Mouse (Mus musculus): ENCODE measurements around the gene Cbl. TPM values are rescaled to one million over a fixed set of nuclear protein-coding genes. Genes with fewer than 3 reads are reported as not detected.

The Cbl gene
- polyA plus RNA-seq, 1 experiment from 2014 or later, result 14.8 TPM

- Histone ChIP-seq H3K27me3 (ENCODE audit: control insufficient read depth, insufficient read depth, low read length) (no peaks in the 10 kb centered on the region), H3K9ac (ENCODE audit: low read depth, low read length) (peak within 1 kb of the TSS; percentile 49; the same call in 1 of the 2 replicates), H3K4me2 (peak within 1 kb of the TSS; percentile 43), H3K27ac (ENCODE audit: low read depth, low read length) (no peak within 1 kb of the TSS), H3K36me3 (ENCODE audit: control insufficient read depth, insufficient read depth, low read length) (0 out of 2 replicates have a peak, but pooled peaks cover 4% of the 10 kb centered on the region), H3K4me1 (ENCODE audit: control insufficient read depth, insufficient read depth, low read length) (peaks cover 42% of the 10 kb centered on the region), H3K9me3 (replicated peaks; ENCODE audit: control insufficient read depth, low read length) (no peaks in the 10 kb centered on the region), H3K4me3 (ENCODE audit: low read depth, low read length) (peak within 1 kb of the TSS; percentile 5; the same call in 1 of the 2 replicates)
- WGBS (ENCODE audit: insufficient replicate concordance), result 38% methylated on average over 8 of the region's 8 CpGs
- no peak for ATAC-seq (replicated peaks; ENCODE audit: insufficient number of reproducible peaks, low FRiP score, low TSS enrichment)
These were observed 126.7 kb downstream of the Cbl start, which contains the start of gene C1qtnf5 for GRCm38 (mm10) chr9:44107110-44107509. Gene C1qtnf5 (plus strand): TSS chr9:44107245.

GRCm38 (mm10) chr9:44106596-44106995 is 127.3 kb downstream of the Cbl start:
- Histone ChIP-seq H3K27me3 (ENCODE audit: control insufficient read depth, insufficient read depth, low read length) (no peaks in the 10 kb centered on the region), H3K36me3 (ENCODE audit: control insufficient read depth, insufficient read depth, low read length) (0 out of 2 replicates have a peak, but pooled peaks cover 4% of the 10 kb centered on the region), H3K9ac (ENCODE audit: low read depth, low read length) (no peak overlapping the region), H3K4me1 (ENCODE audit: control insufficient read depth, insufficient read depth, low read length) (peaks cover 42% of the 10 kb centered on the region), H3K9me3 (replicated peaks; ENCODE audit: control insufficient read depth, low read length) (no peaks in the 10 kb centered on the region), H3K4me3 (ENCODE audit: low read depth, low read length) (no peak overlapping the region), H3K27ac (ENCODE audit: low read depth, low read length) (no peak overlapping the region), H3K4me2 (peak overlapping the region; percentile 43; the same call in 1 of the 2 replicates)
- 79% methylated on average over 4 of the region's 4 CpGs for WGBS (ENCODE audit: insufficient replicate concordance)
- no peak for ATAC-seq (replicated peaks; ENCODE audit: insufficient number of reproducible peaks, low FRiP score, low TSS enrichment)

- ATAC-seq (replicated peaks; ENCODE audit: insufficient number of reproducible peaks, low FRiP score, low TSS enrichment), result no peak
- Histone ChIP-seq H3K36me3 (ENCODE audit: control insufficient read depth, insufficient read depth, low read length) (0 out of 2 replicates have a peak, but pooled peaks cover 4% of the 10 kb centered on the region), H3K4me2 (no peak overlapping the region), H3K27me3 (ENCODE audit: control insufficient read depth, insufficient read depth, low read length) (no peaks in the 10 kb centered on the region), H3K27ac (ENCODE audit: low read depth, low read length) (no peak overlapping the region), H3K4me3 (ENCODE audit: low read depth, low read length) (no peak overlapping the region), H3K4me1 (ENCODE audit: control insufficient read depth, insufficient read depth, low read length) (peaks cover 42% of the 10 kb centered on the region), H3K9me3 (replicated peaks; ENCODE audit: control insufficient read depth, low read length) (no peaks in the 10 kb centered on the region), H3K9ac (ENCODE audit: low read depth, low read length) (no peak overlapping the region)
- WGBS (ENCODE audit: insufficient replicate concordance), result 92% methylated on average over 7 of the region's 7 CpGs
These were observed 127.7 kb downstream of the Cbl start for GRCm38 (mm10) chr9:44106182-44106581.

- no peak overlapping the region for H3K4me2 ChIP-seq
- 0 out of 2 replicates have a peak, but pooled peaks cover 4% of the 10 kb centered on the region for H3K36me3 ChIP-seq (ENCODE audit: control insufficient read depth, insufficient read depth, low read length)
- H3K9ac ChIP-seq (ENCODE audit: low read depth, low read length), result no peak overlapping the region
- no peaks in the 10 kb centered on the region for H3K9me3 ChIP-seq (replicated peaks; ENCODE audit: control insufficient read depth, low read length)
- H3K4me1 ChIP-seq (ENCODE audit: control insufficient read depth, insufficient read depth, low read length), result peaks cover 42% of the 10 kb centered on the region
- no peaks in the 10 kb centered on the region for H3K27me3 ChIP-seq (ENCODE audit: control insufficient read depth, insufficient read depth, low read length)
- 87% methylated on average over 10 of the region's 10 CpGs for WGBS (ENCODE audit: insufficient replicate concordance)
- H3K4me3 ChIP-seq (ENCODE audit: low read depth, low read length), result no peak overlapping the region
- no peak for ATAC-seq (replicated peaks; ENCODE audit: insufficient number of reproducible peaks, low FRiP score, low TSS enrichment)
- H3K27ac ChIP-seq (ENCODE audit: low read depth, low read length), result no peak overlapping the region
These were observed 128.1 kb downstream of the Cbl start for GRCm38 (mm10) chr9:44105781-44106180.

GRCm38 (mm10) chr9:44104881-44105280 is 129.0 kb downstream of the Cbl start:
- peaks cover 35% of the 10 kb centered on the region for H3K4me1 ChIP-seq (ENCODE audit: control insufficient read depth, insufficient read depth, low read length)
- H3K36me3 ChIP-seq (ENCODE audit: control insufficient read depth, insufficient read depth, low read length), result 0 out of 2 replicates have a peak, but pooled peaks cover 4% of the 10 kb centered on the region

GRCm38 (mm10) chr9:44101490-44101889 is 132.4 kb downstream of the Cbl start, which contains the start of gene Mfrp:
Gene Mfrp (plus strand): TSS chr9:44101729.
- ATAC-seq (replicated peaks; ENCODE audit: insufficient number of reproducible peaks, low FRiP score, low TSS enrichment), result no peak
- no peaks in the 10 kb centered on the region for H3K9me3 ChIP-seq (replicated peaks; ENCODE audit: control insufficient read depth, low read length)
- H3K27me3 ChIP-seq (ENCODE audit: control insufficient read depth, insufficient read depth, low read length), result no peaks in the 10 kb centered on the region
- no peaks in the 10 kb centered on the region for H3K36me3 ChIP-seq (ENCODE audit: control insufficient read depth, insufficient read depth, low read length)
- H3K9ac ChIP-seq (ENCODE audit: low read depth, low read length), result no peak within 1 kb of the TSS
- H3K4me2 ChIP-seq, result no peak within 1 kb of the TSS
- no peak within 1 kb of the TSS; the same call in 1 of the 2 replicates for H3K27ac ChIP-seq (ENCODE audit: low read depth, low read length)
- no peak within 1 kb of the TSS for H3K4me3 ChIP-seq (ENCODE audit: low read depth, low read length)
- H3K4me1 ChIP-seq (ENCODE audit: control insufficient read depth, insufficient read depth, low read length), result peaks cover 7% of the 10 kb centered on the region
- 75% methylated on average over 9 of the region's 9 CpGs for WGBS (ENCODE audit: insufficient replicate concordance)

More at GRCm38 (mm10) chr9:44104881-44105280, 129.0 kb downstream of the Cbl start:
- H3K9ac ChIP-seq (ENCODE audit: low read depth, low read length), result no peak overlapping the region
- no peak for ATAC-seq (replicated peaks; ENCODE audit: insufficient number of reproducible peaks, low FRiP score, low TSS enrichment)
- H3K9me3 ChIP-seq (replicated peaks; ENCODE audit: control insufficient read depth, low read length), result no peaks in the 10 kb centered on the region
- no peaks in the 10 kb centered on the region for H3K27me3 ChIP-seq (ENCODE audit: control insufficient read depth, insufficient read depth, low read length)
- WGBS (ENCODE audit: insufficient replicate concordance), result 88% methylated on average over 7 of the region's 7 CpGs
- no peak overlapping the region for H3K4me2 ChIP-seq
- no peak overlapping the region for H3K27ac ChIP-seq (ENCODE audit: low read depth, low read length)
- H3K4me3 ChIP-seq (ENCODE audit: low read depth, low read length), result no peak overlapping the region

GRCm38 (mm10) chr9:44096536-44096935 is 137.3 kb downstream of the Cbl start:
- Histone ChIP-seq H3K9me3 (replicated peaks; ENCODE audit: control insufficient read depth, low read length) (no peaks in the 10 kb centered on the region), H3K4me3 (ENCODE audit: low read depth, low read length) (no peak overlapping the region), H3K4me2 (no peak overlapping the region), H3K36me3 (ENCODE audit: control insufficient read depth, insufficient read depth, low read length) (peaks cover 9% of the 10 kb centered on the region), H3K9ac (ENCODE audit: low read depth, low read length) (no peak overlapping the region), H3K4me1 (ENCODE audit: control insufficient read depth, insufficient read depth, low read length) (peaks cover 14% of the 10 kb centered on the region), H3K27me3 (ENCODE audit: control insufficient read depth, insufficient read depth, low read length) (no peaks in the 10 kb centered on the region), H3K27ac (ENCODE audit: low read depth, low read length) (peak overlapping the region; percentile 87)
- 23% methylated on average over 9 of the region's 9 CpGs for WGBS (ENCODE audit: insufficient replicate concordance)
- peak; percentile 24; the same call in 1 of the 2 replicates for ATAC-seq (replicated peaks; ENCODE audit: insufficient number of reproducible peaks, low FRiP score, low TSS enrichment)

- no peak for ATAC-seq (replicated peaks; ENCODE audit: insufficient number of reproducible peaks, low FRiP score, low TSS enrichment)
- H3K4me3 ChIP-seq (ENCODE audit: low read depth, low read length), result no peak overlapping the region
- H3K36me3 ChIP-seq (ENCODE audit: control insufficient read depth, insufficient read depth, low read length), result peaks cover 14% of the 10 kb centered on the region
- H3K4me2 ChIP-seq, result no peak overlapping the region
- 90% methylated on average over 9 of the region's 9 CpGs for WGBS (ENCODE audit: insufficient replicate concordance)
- no peak overlapping the region for H3K9ac ChIP-seq (ENCODE audit: low read depth, low read length)
- H3K27ac ChIP-seq (ENCODE audit: low read depth, low read length), result peak overlapping the region; percentile 87
- no peaks in the 10 kb centered on the region for H3K9me3 ChIP-seq (replicated peaks; ENCODE audit: control insufficient read depth, low read length)
- H3K27me3 ChIP-seq (ENCODE audit: control insufficient read depth, insufficient read depth, low read length), result no peaks in the 10 kb centered on the region
- peaks cover 14% of the 10 kb centered on the region for H3K4me1 ChIP-seq (ENCODE audit: control insufficient read depth, insufficient read depth, low read length)
These were observed 138.1 kb downstream of the Cbl start for GRCm38 (mm10) chr9:44095781-44096180.

GRCm38 (mm10) chr9:44094737-44095136 is 139.1 kb downstream of the Cbl start:
- WGBS (ENCODE audit: insufficient replicate concordance), result 83% methylated on average over 3 of the region's 3 CpGs
- no peaks in the 10 kb centered on the region for H3K27me3 ChIP-seq (ENCODE audit: control insufficient read depth, insufficient read depth, low read length)
- H3K4me2 ChIP-seq, result no peak overlapping the region
- ATAC-seq (replicated peaks; ENCODE audit: insufficient number of reproducible peaks, low FRiP score, low TSS enrichment), result no peak
- no peak overlapping the region for H3K27ac ChIP-seq (ENCODE audit: low read depth, low read length)
- peaks cover 14% of the 10 kb centered on the region for H3K36me3 ChIP-seq (ENCODE audit: control insufficient read depth, insufficient read depth, low read length)
- H3K4me1 ChIP-seq (ENCODE audit: control insufficient read depth, insufficient read depth, low read length), result peaks cover 16% of the 10 kb centered on the region
- no peaks in the 10 kb centered on the region for H3K9me3 ChIP-seq (replicated peaks; ENCODE audit: control insufficient read depth, low read length)
- no peak overlapping the region for H3K4me3 ChIP-seq (ENCODE audit: low read depth, low read length)
- no peak overlapping the region for H3K9ac ChIP-seq (ENCODE audit: low read depth, low read length)
